ENCODE assay signal across 17 mouse cellular contexts in genomic region chr3:154210431-154211055, GRCm38 (mm10).
DNase-seq lines count a peak whose midpoint lies in the region; ATAC-seq and TF ChIP-seq lines count a peak whose summit lies in the region.
"Had no signal": no experiment of that assay in that cellular context is flagged by ENCODE, and none has a peak within 500 bp of the region (broad histone marks: within the 10 kb centered on the region; RNA-seq: fewer than 3 reads in every experiment).

No protein-coding gene starts in this region.

- H3K9ac ChIP-seq in limb, embryonic 12.5 days (replicated peaks), result no peak overlapping the region
- H3K9ac ChIP-seq in hindbrain, embryonic 14.5 days, result no peak overlapping the region
- H3K9ac ChIP-seq: intestine, embryonic 15.5 days had no signal

- DNase-seq in heart, adult 11 months, result peak; percentile 78
- DNase-seq in heart, postnatal 4 days, result no peak
- DNase-seq in limb, embryonic 10.5 days (ENCODE audit: low spot score), result no peak
- no peak for DNase-seq in hindbrain, embryonic 14.5 days (ENCODE audit: low spot score)
- no peak for DNase-seq in urinary bladder, postnatal 25 days (ENCODE audit: low spot score)
- DNase-seq: cerebellum, adult 8-10 months; gastrocnemius, postnatal 14 days; heart, adult 2 months; heart, postnatal 36 days; kidney, postnatal 36 days; lung, adult 18-20 months; right cerebral cortex, postnatal 4 days had no signal

- H3K4me2 ChIP-seq in limb, embryonic 12.5 days, result no peak overlapping the region
- no peak overlapping the region for H3K4me2 ChIP-seq in hindbrain, embryonic 14.5 days (replicated peaks)
- peak overlapping the region; percentile 39 for H3K4me2 ChIP-seq in myocyte (ENCODE audit: low read depth)
- H3K4me2 ChIP-seq: intestine, embryonic 15.5 days; liver, embryonic 11.5 days had no signal

- H3K36me3 ChIP-seq in limb, embryonic 12.5 days, result no peaks in the 10 kb centered on the region
- no peaks in the 10 kb centered on the region for H3K36me3 ChIP-seq in limb, embryonic 10.5 days
- no peaks in the 10 kb centered on the region for H3K36me3 ChIP-seq in hindbrain, embryonic 14.5 days (replicated peaks; ENCODE audit: control insufficient read depth, insufficient read depth)
- H3K36me3 ChIP-seq in myocyte (ENCODE audit: control insufficient read depth, insufficient read depth), result no peaks in the 10 kb centered on the region
- H3K36me3 ChIP-seq: intestine, embryonic 15.5 days had no signal

- no peak overlapping the region for H3K4me3 ChIP-seq in limb, embryonic 12.5 days (replicated peaks)
- H3K4me3 ChIP-seq in limb, embryonic 10.5 days, result no peak overlapping the region
- no peak overlapping the region for H3K4me3 ChIP-seq in hindbrain, embryonic 14.5 days (replicated peaks; ENCODE audit: low read length)
- no peak overlapping the region for H3K4me3 ChIP-seq in myocyte
- H3K4me3 ChIP-seq: erythroblast, embryonic 14.5 days; heart, adult 2 months; intestine, embryonic 15.5 days had no signal

- no peak for TF ChIP-seq POLR2A in myocyte (IDR thresholded peaks at IDR 0.05; ENCODE audit: insufficient read length, low read depth)

- H3K9me3 ChIP-seq in limb, embryonic 12.5 days, result no peaks in the 10 kb centered on the region
- H3K9me3 ChIP-seq in limb, embryonic 10.5 days (replicated peaks), result no peaks in the 10 kb centered on the region
- no peaks in the 10 kb centered on the region for H3K9me3 ChIP-seq in hindbrain, embryonic 14.5 days (ENCODE audit: control insufficient read depth, low read length)
- H3K9me3 ChIP-seq: intestine, embryonic 15.5 days had no signal

- WGBS in limb, embryonic 12.5 days, result 42% methylated on average over 10 of the region's 10 CpGs
- 50% methylated on average over 10 of the region's 10 CpGs for WGBS in limb, embryonic 10.5 days
- WGBS in hindbrain, embryonic 14.5 days, result 50% methylated on average over 10 of the region's 10 CpGs

- no peak overlapping the region for H3ac ChIP-seq in myocyte (ENCODE audit: control insufficient read depth, insufficient read length)

- ATAC-seq in limb, embryonic 12.5 days (ENCODE audit: insufficient number of reproducible peaks, insufficient read depth, low FRiP score, low TSS enrichment, low read depth), result 0 out of 2 replicates have a peak, but pooled peaks have one; percentile 42
- ATAC-seq in hindbrain, embryonic 14.5 days (ENCODE audit: low FRiP score), result no peak
- ATAC-seq: intestine, embryonic 15.5 days had no signal

- 0 out of 2 replicates have a peak, but pooled peaks cover 3% of the 10 kb centered on the region for H3K27me3 ChIP-seq in limb, embryonic 12.5 days
- no peaks in the 10 kb centered on the region for H3K27me3 ChIP-seq in limb, embryonic 10.5 days (ENCODE audit: low read depth, poor library complexity, severe bottlenecking)
- H3K27me3 ChIP-seq in hindbrain, embryonic 14.5 days (ENCODE audit: control insufficient read depth, insufficient read depth, low read length), result no peaks in the 10 kb centered on the region
- no peaks in the 10 kb centered on the region for H3K27me3 ChIP-seq in myocyte (ENCODE audit: control insufficient read depth, insufficient read depth, insufficient read length)
- H3K27me3 ChIP-seq: intestine, embryonic 15.5 days had no signal

- H3K4me1 ChIP-seq in limb, embryonic 12.5 days (replicated peaks), result no peaks in the 10 kb centered on the region
- peaks cover 10% of the 10 kb centered on the region; the same call in 1 of the 2 replicates for H3K4me1 ChIP-seq in limb, embryonic 10.5 days
- peaks cover 12% of the 10 kb centered on the region; the same call in 1 of the 2 replicates for H3K4me1 ChIP-seq in hindbrain, embryonic 14.5 days (replicated peaks; ENCODE audit: control insufficient read depth, insufficient read depth, low read length)
- H3K4me1 ChIP-seq: intestine, embryonic 15.5 days had no signal

- H3K79me2 ChIP-seq in myocyte (ENCODE audit: control insufficient read depth, insufficient read depth), result no peaks in the 10 kb centered on the region

- H3K27ac ChIP-seq in limb, embryonic 12.5 days, result no peak overlapping the region
- H3K27ac ChIP-seq in limb, embryonic 10.5 days, result no peak overlapping the region
- H3K27ac ChIP-seq in hindbrain, embryonic 14.5 days, result 0 out of 2 replicates have a peak overlapping the region, but pooled peaks have one; percentile 57
- H3K27ac ChIP-seq: heart, adult 2 months; intestine, embryonic 15.5 days had no signal

TF ChIP-seq in myocyte, 11 proteins besides CTCF, POLR2A, EP300 and RAD21:
- TF ChIP-seq MYOG (IDR thresholded peaks at IDR 0.05; ENCODE audit: control insufficient read depth in 1 of 3, insufficient read depth in 1 of 3, insufficient read length in 2 of 3, low read depth in 2 of 3) (no peak), MYOD1 (IDR thresholded peaks at IDR 0.05; ENCODE audit: control insufficient read depth in 1 of 3, insufficient read length in 2 of 3, low read depth in 2 of 3) (peak in 2 of 3 experiments; percentile 64 to 71), TCF12 (IDR thresholded peaks at IDR 0.05; ENCODE audit: insufficient read depth, poor library complexity, severe bottlenecking) (no peak)
